27 mouse cellular contexts compared by ENCODE assay signal in the genomic region with DNA sequence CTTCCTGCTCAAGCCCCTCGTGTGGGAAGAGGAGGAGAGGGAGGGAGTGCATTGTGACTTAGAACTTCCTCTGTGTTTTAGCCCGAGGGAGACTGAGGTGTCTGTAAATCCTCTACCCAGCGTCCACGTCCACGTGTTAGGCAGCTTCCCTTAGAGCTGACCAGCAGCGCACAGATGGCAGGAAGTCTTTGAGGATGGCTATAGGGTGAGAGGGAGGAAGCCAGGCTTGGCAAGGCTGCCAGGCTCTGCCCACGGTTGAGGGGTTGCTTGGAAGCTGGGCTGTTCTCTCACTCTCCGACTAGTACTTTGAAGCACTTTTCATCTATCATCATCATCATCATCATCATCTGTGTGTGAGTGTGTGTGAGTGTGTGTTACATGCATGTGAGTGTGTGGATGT. TPM values are rescaled to one million over a fixed set of nuclear protein-coding genes. Genes with fewer than 3 reads are reported as not detected.
"Had no signal": no experiment of that assay in that cellular context is flagged by ENCODE, and none has a peak within 500 bp of the region (broad histone marks: within the 10 kb centered on the region; RNA-seq: fewer than 3 reads in every experiment).

No protein-coding gene starts in this region.

- H3K9ac ChIP-seq: heart, embryonic 13.5 days; heart, embryonic 15.5 days; hindbrain, embryonic 13.5 days; kidney, embryonic 15.5 days; limb, embryonic 13.5 days; limb, embryonic 15.5 days; liver, embryonic 12.5 days; liver, embryonic 14.5 days had no signal

- H3K27ac ChIP-seq: heart, adult 2 months; heart, embryonic 13.5 days; heart, embryonic 15.5 days; hindbrain, embryonic 13.5 days; hindbrain, postnatal 0 days; kidney, embryonic 15.5 days; kidney, postnatal 0 days; limb, embryonic 13.5 days; limb, embryonic 15.5 days; liver, embryonic 12.5 days; liver, embryonic 14.5 days had no signal

- ATAC-seq: hindbrain, postnatal 0 days; intestine, embryonic 16.5 days; liver, embryonic 12.5 days had no signal

- H3K36me3 ChIP-seq: heart, embryonic 13.5 days; heart, embryonic 15.5 days; hindbrain, embryonic 13.5 days; kidney, embryonic 15.5 days; limb, embryonic 13.5 days; limb, embryonic 15.5 days; liver, embryonic 12.5 days had no signal

- DNase-seq: gastrocnemius, postnatal 14 days; gastrocnemius, postnatal 36 days; heart, adult 11 months; heart, adult 2 months; heart, postnatal 14 days; heart, postnatal 36 days; kidney, adult 11 months; kidney, adult 2 months; kidney, adult 9 months; kidney, postnatal 14 days; kidney, postnatal 36 days; layer of hippocampus, adult 9-11 months; layer of hippocampus, postnatal 36 days had no signal

- H3K4me3 ChIP-seq: heart, adult 2 months; heart, embryonic 13.5 days; heart, embryonic 15.5 days; hindbrain, embryonic 13.5 days; kidney, embryonic 15.5 days; limb, embryonic 13.5 days; limb, embryonic 15.5 days; liver, embryonic 12.5 days had no signal

- H3K4me1 ChIP-seq: heart, embryonic 13.5 days; heart, embryonic 15.5 days; kidney, embryonic 15.5 days; liver, embryonic 12.5 days had no signal

- H3K27me3 ChIP-seq: heart, embryonic 13.5 days; heart, embryonic 15.5 days; hindbrain, embryonic 13.5 days; kidney, embryonic 15.5 days; limb, embryonic 13.5 days; limb, embryonic 15.5 days; liver, embryonic 12.5 days had no signal

- H3K4me2 ChIP-seq: heart, embryonic 11.5 days; heart, embryonic 13.5 days; heart, embryonic 15.5 days; hindbrain, embryonic 13.5 days; kidney, embryonic 15.5 days; limb, embryonic 13.5 days; limb, embryonic 15.5 days; liver, embryonic 12.5 days had no signal

- H3K9me3 ChIP-seq: heart, embryonic 13.5 days; heart, embryonic 15.5 days; hindbrain, embryonic 13.5 days; kidney, embryonic 15.5 days; limb, embryonic 13.5 days; limb, embryonic 15.5 days; liver, embryonic 12.5 days had no signal

RNA-seq across cellular contexts. Expression of a gene that starts 41.9 kb away (rescaled TPM):
- total RNA-seq: hematopoietic stem cell, adult 5-6 weeks had no signal
- polyA plus RNA-seq: liver, embryonic 12.5 days; liver, embryonic 14.5 days; liver, embryonic 16.5 days had no signal
